Mouse (Mus musculus): ENCODE data around the gene Ifna4.
"Not testable (repeated sequence)": the region's sequence is repeated elsewhere in the genome, so short reads cannot be mapped to it uniquely, and the experiment has no call there.

DNA sequence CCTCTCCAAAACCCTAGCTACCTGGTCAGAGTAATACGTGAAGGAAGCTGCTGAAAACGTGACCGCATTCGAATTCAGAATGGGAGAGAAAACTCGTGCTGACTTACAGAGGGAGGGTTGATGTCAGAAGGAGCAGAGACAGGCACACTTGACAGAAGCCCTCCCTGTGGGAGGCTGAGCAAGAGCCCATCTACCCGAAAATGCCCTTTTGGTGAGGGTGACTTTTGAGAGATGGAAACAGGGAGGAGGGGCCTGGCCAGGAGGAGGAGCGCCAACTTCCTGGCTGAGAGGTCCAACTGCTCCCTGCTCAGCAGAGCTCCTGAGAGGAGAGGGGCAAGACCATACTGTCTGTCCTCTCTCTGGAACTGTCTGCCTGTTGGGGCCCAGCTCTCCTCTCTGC, 42.3 kb upstream of the Ifna4 start, which contains the start of gene Gm13285:
- TF ChIP-seq CTCF (IDR thresholded peaks at IDR 0.05; ENCODE audit: low read depth); EP300 (optimal IDR thresholded peaks at IDR 0.05): not testable (repeated sequence)
